Mouse (Mus musculus): Measurements from ENCODE around the gene Bmp2. TPM values are rescaled to one million over a fixed set of nuclear protein-coding genes. Genes with fewer than 3 reads are reported as not detected.

Bmp2 gene
- polyA plus RNA-seq, 1 experiment from 2014 or later, result 31.2 TPM

GRCm38 (mm10) chr2:133516331-133517046, 35.5 kb upstream of the Bmp2 start:
- WGBS, result 84% methylated on average over 4 of the region's 4 CpGs
- Histone ChIP-seq H3K9me3 (ENCODE audit: control insufficient read depth, low read length) (no peaks in the 10 kb centered on the region), H3K4me3 (ENCODE audit: low read depth, low read length) (no peak overlapping the region), H3K9ac (ENCODE audit: low read length) (no peak overlapping the region), H3K27ac (replicated peaks) (peak overlapping the region; percentile 40; the same call in 1 of the 2 replicates), H3K27me3 (ENCODE audit: control insufficient read depth, insufficient read depth, low read length) (no peaks in the 10 kb centered on the region), H3K4me1 (replicated peaks; ENCODE audit: control insufficient read depth, insufficient read depth) (no peaks in the 10 kb centered on the region), H3K36me3 (ENCODE audit: control insufficient read depth, insufficient read depth, low read length) (no peaks in the 10 kb centered on the region), H3K4me2 (replicated peaks; ENCODE audit: low read depth) (no peak overlapping the region)
- ATAC-seq (ENCODE audit: low FRiP score, low TSS enrichment) (peak; percentile 63; the same call in 1 of the 2 replicates), DNase-seq (ENCODE audit: low spot score) (no peak)
- TF ChIP-seq EP300 (optimal IDR thresholded peaks at IDR 0.05), result no peak
- no peak for TF ChIP-seq CTCF (IDR thresholded peaks at IDR 0.05; ENCODE audit: low read depth)

GRCm38 (mm10) chr2:133517867-133518266, 34.1 kb upstream of the Bmp2 start:
- no peak overlapping the region for H3K27ac ChIP-seq (replicated peaks)
- no peak for DNase-seq (ENCODE audit: low spot score)

GRCm38 (mm10) chr2:133521193-133521592, 30.8 kb upstream of the Bmp2 start:
- Histone ChIP-seq H3K4me1 (replicated peaks; ENCODE audit: control insufficient read depth, insufficient read depth) (no peaks in the 10 kb centered on the region), H3K9me3 (ENCODE audit: control insufficient read depth, low read length) (no peaks in the 10 kb centered on the region), H3K4me2 (replicated peaks; ENCODE audit: low read depth) (no peak overlapping the region), H3K27me3 (ENCODE audit: control insufficient read depth, insufficient read depth, low read length) (no peaks in the 10 kb centered on the region), H3K27ac (replicated peaks) (no peak overlapping the region), H3K4me3 (ENCODE audit: low read depth, low read length) (no peak overlapping the region), H3K36me3 (ENCODE audit: control insufficient read depth, insufficient read depth, low read length) (no peaks in the 10 kb centered on the region), H3K9ac (ENCODE audit: low read length) (no peak overlapping the region)
- ATAC-seq (ENCODE audit: low FRiP score, low TSS enrichment) (no peak), DNase-seq (ENCODE audit: low spot score) (no peak)
- WGBS, result 68% methylated on average over 5 of the region's 5 CpGs
- TF ChIP-seq EP300 (optimal IDR thresholded peaks at IDR 0.05) (no peak), CTCF (IDR thresholded peaks at IDR 0.05; ENCODE audit: low read depth) (no peak)

More at GRCm38 (mm10) chr2:133517867-133518266, 34.1 kb upstream of the Bmp2 start:
- peak; percentile 87 for ATAC-seq (ENCODE audit: low FRiP score, low TSS enrichment)
- Histone ChIP-seq H3K4me2 (replicated peaks; ENCODE audit: low read depth) (no peak overlapping the region), H3K9me3 (ENCODE audit: control insufficient read depth, low read length) (no peaks in the 10 kb centered on the region), H3K4me3 (ENCODE audit: low read depth, low read length) (no peak overlapping the region), H3K4me1 (replicated peaks; ENCODE audit: control insufficient read depth, insufficient read depth) (no peaks in the 10 kb centered on the region), H3K27me3 (ENCODE audit: control insufficient read depth, insufficient read depth, low read length) (no peaks in the 10 kb centered on the region), H3K9ac (ENCODE audit: low read length) (no peak overlapping the region), H3K36me3 (ENCODE audit: control insufficient read depth, insufficient read depth, low read length) (no peaks in the 10 kb centered on the region)
- no peak for TF ChIP-seq EP300 (optimal IDR thresholded peaks at IDR 0.05)
- no peak for TF ChIP-seq CTCF (IDR thresholded peaks at IDR 0.05; ENCODE audit: low read depth)
- 66% methylated on average over 2 of the region's 2 CpGs for WGBS

- Histone ChIP-seq H3K4me2 (replicated peaks; ENCODE audit: low read depth) (no peak overlapping the region), H3K4me3 (ENCODE audit: low read depth, low read length) (no peak overlapping the region), H3K9ac (ENCODE audit: low read length) (no peak overlapping the region), H3K9me3 (ENCODE audit: control insufficient read depth, low read length) (no peaks in the 10 kb centered on the region), H3K27ac (replicated peaks) (no peak overlapping the region), H3K36me3 (ENCODE audit: control insufficient read depth, insufficient read depth, low read length) (no peaks in the 10 kb centered on the region), H3K27me3 (ENCODE audit: control insufficient read depth, insufficient read depth, low read length) (no peaks in the 10 kb centered on the region), H3K4me1 (replicated peaks; ENCODE audit: control insufficient read depth, insufficient read depth) (no peaks in the 10 kb centered on the region)
- no peak for ATAC-seq (ENCODE audit: low FRiP score, low TSS enrichment)
- no peak for DNase-seq (ENCODE audit: low spot score)
- TF ChIP-seq CTCF (IDR thresholded peaks at IDR 0.05; ENCODE audit: low read depth) (no peak), EP300 (optimal IDR thresholded peaks at IDR 0.05) (no peak)
- WGBS, result 64% methylated on average over 2 of the region's 2 CpGs
Observed at GRCm38 (mm10) chr2:133522121-133522520, 29.8 kb upstream of the Bmp2 start.

GRCm38 (mm10) chr2:133525621-133526181, 26.3 kb upstream of the Bmp2 start:
- no peak for DNase-seq (ENCODE audit: low spot score)
- H3K4me3 ChIP-seq (ENCODE audit: low read depth, low read length), result no peak overlapping the region
- no peak for ATAC-seq (ENCODE audit: low FRiP score, low TSS enrichment)
- no peak for TF ChIP-seq EP300 (optimal IDR thresholded peaks at IDR 0.05)
- no peak for TF ChIP-seq CTCF (IDR thresholded peaks at IDR 0.05; ENCODE audit: low read depth)
- no peaks in the 10 kb centered on the region for H3K9me3 ChIP-seq (ENCODE audit: control insufficient read depth, low read length)
- no peak overlapping the region for H3K4me2 ChIP-seq (replicated peaks; ENCODE audit: low read depth)
- H3K27me3 ChIP-seq (ENCODE audit: control insufficient read depth, insufficient read depth, low read length), result no peaks in the 10 kb centered on the region
- whole genome bisulfite sequencing, result 46% methylated on average over 4 of the region's 4 CpGs
- no peak overlapping the region for H3K9ac ChIP-seq (ENCODE audit: low read length)
- H3K36me3 ChIP-seq (ENCODE audit: control insufficient read depth, insufficient read depth, low read length), result no peaks in the 10 kb centered on the region
- no peak overlapping the region for H3K27ac ChIP-seq (replicated peaks)
- H3K4me1 ChIP-seq (replicated peaks; ENCODE audit: control insufficient read depth, insufficient read depth), result no peaks in the 10 kb centered on the region

GRCm38 (mm10) chr2:133529396-133529795, 22.6 kb upstream of the Bmp2 start:
- no peaks in the 10 kb centered on the region for H3K9me3 ChIP-seq (ENCODE audit: control insufficient read depth, low read length)
- DNase-seq (ENCODE audit: low spot score) (no peak), ATAC-seq (ENCODE audit: low FRiP score, low TSS enrichment) (no peak)
- H3K4me2 ChIP-seq (replicated peaks; ENCODE audit: low read depth), result no peak overlapping the region
- H3K4me1 ChIP-seq (replicated peaks; ENCODE audit: control insufficient read depth, insufficient read depth), result no peaks in the 10 kb centered on the region
- H3K27me3 ChIP-seq (ENCODE audit: control insufficient read depth, insufficient read depth, low read length), result no peaks in the 10 kb centered on the region
- no peak for TF ChIP-seq CTCF (IDR thresholded peaks at IDR 0.05; ENCODE audit: low read depth)
- no peak for TF ChIP-seq EP300 (optimal IDR thresholded peaks at IDR 0.05)
- WGBS, result 93% methylated on average over 9 of the region's 9 CpGs
- H3K9ac ChIP-seq (ENCODE audit: low read length), result no peak overlapping the region
- H3K27ac ChIP-seq (replicated peaks), result no peak overlapping the region
- no peak overlapping the region for H3K4me3 ChIP-seq (ENCODE audit: low read depth, low read length)
- no peaks in the 10 kb centered on the region for H3K36me3 ChIP-seq (ENCODE audit: control insufficient read depth, insufficient read depth, low read length)
